Mouse (Mus musculus) neural tube, embryonic 15.5 days (tissue): Measurements from ENCODE around the gene Med16. TPM values are rescaled to one million over a fixed set of nuclear protein-coding genes. Genes with fewer than 3 reads are reported as not detected.

Experiments
- ATAC-seq: fragments of 200-750 bp; cut with Nextera tagmentation; 2 replicates; pipeline ENCODE4 v1.8.0; 2017; ENCODE audit warnings: mild to moderate bottlenecking, moderate TSS enrichment, moderate library complexity; ENCODE audit not compliant: low FRiP score
- H3K27ac ChIP-seq: fragments of 300-500 bp; sonication (generic); replicated peaks from 2 replicates; pipeline ENCODE4 v1.5.1; 2015; ENCODE audit warnings: mild to moderate bottlenecking, inconsistent platforms
- H3K27me3 ChIP-seq: fragments of 300-500 bp; sonication (generic); replicated peaks from 2 replicates; pipeline ENCODE4 v1.6.1; 2015; ENCODE audit warnings: inconsistent platforms
- H3K36me3 ChIP-seq: fragments of 300-500 bp; sonication (generic); 2 replicates; pipeline ENCODE4 v1.6.1; 2015; ENCODE audit warnings: inconsistent platforms
- H3K4me1 ChIP-seq: fragments of 300-500 bp; sonication (generic); 2 replicates; pipeline ENCODE4 v1.6.1; 2015; ENCODE audit warnings: inconsistent platforms
- H3K4me2 ChIP-seq: fragments of 300-500 bp; sonication (generic); 2 replicates; pipeline ENCODE4 v1.6.1; 2015; ENCODE audit warnings: inconsistent platforms, mild to moderate bottlenecking, moderate library complexity
- H3K4me3 ChIP-seq: fragments of 300-500 bp; sonication (generic); replicated peaks from 2 replicates; pipeline ENCODE4 v1.5.1; 2015; ENCODE audit warnings: mild to moderate bottlenecking, inconsistent platforms
- H3K9ac ChIP-seq: fragments of 300-500 bp; sonication (generic); replicated peaks from 2 replicates; pipeline ENCODE4 v1.6.1; 2015; ENCODE audit warnings: mild to moderate bottlenecking, inconsistent platforms
- H3K9me3 ChIP-seq: fragments of 300-500 bp; sonication (generic); replicated peaks from 2 replicates; pipeline ENCODE4 v1.6.1; 2016; ENCODE audit warnings: inconsistent platforms
- WGBS: fragments of 180-500 bp; shearing (Covaris S2); methylation state at CpG from one replicate; pipeline ENCODE4 v1.1.7; 2015; ENCODE audit warnings: mixed read lengths; 5-methylcytosine and 5-hydroxymethylcytosine counted together
- microRNA-seq: library from miRNA; unstranded; fragments of <30 nt; microRNA quantifications from one replicate; pipeline ENCODE4, GENCODE M21; 2017
- polyA plus RNA-seq: library from polyadenylated mRNA; unstranded; fragments of >200 nt; fragmentation: Nextera tagmentation; extraction: Ambion mirVana; gene quantifications from 2 replicates; pipeline ENCODE4 v1.2.1, GENCODE M21; 2015

Gene Med16
- polyA plus RNA-seq, 1 experiment from 2014 or later: 44.9 TPM

DNA sequence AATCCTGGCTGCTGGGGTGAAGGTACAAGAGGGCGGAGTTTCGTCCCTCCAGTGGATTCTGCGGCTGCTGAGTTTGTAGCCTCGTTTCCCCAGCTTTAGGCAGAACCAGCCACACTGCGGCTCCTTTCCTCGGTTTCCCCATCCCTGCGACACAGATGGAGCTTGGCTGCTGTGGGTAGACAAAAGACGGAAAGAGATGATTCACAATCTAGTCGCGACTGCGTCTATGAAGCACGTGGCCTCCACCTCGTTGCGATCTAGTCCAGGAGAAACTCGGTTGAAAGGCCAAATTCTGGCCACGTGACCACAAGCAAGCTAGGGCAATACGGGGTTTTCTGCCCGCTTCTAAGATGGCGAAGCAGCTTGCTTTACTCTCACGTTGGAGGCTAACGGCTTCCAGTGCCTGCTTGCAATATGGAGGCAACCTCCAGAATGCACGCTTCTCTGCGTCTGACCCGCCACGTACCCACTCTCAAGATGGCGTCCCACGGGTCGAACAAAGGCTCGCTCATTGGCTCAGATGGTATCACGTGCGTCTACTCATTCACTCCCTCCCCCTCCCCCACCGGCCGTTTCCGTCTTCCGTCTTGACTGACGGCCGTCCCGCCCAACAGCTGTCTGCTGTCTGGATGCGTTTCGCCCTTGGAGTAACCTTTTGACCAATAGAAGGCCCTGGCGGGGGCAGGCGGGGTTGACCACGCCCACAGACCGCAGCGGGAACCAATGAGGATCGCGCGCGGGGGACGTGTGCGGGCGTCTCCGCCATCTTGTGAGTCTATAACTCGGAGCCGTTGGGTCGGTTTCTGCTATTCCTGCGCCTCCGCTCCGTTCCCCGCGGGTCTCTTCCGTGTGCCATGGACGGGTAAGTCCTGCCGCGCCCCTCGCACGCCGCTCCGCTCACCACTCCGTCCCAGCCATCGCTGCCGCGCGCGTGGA lies 54.6 kb downstream of the Med16 start, which contains the start of gene Ptbp1:
Gene Ptbp1 (plus strand): TSS at position 568 of the 936 bp plus-strand sequence.
- WGBS: under 1% methylated on average over 75 of the region's 75 CpGs
- Histone ChIP-seq H3K4me1 (peaks cover 65% of the 10 kb centered on the region), H3K27ac (peak within 1 kb of the TSS; percentile 100), H3K9me3 (no peaks in the 10 kb centered on the region), H3K9ac (peak within 1 kb of the TSS; percentile 99), H3K27me3 (no peaks in the 10 kb centered on the region), H3K4me2 (peak within 1 kb of the TSS; percentile 92), H3K4me3 (peak within 1 kb of the TSS; percentile 92), H3K36me3 (peaks cover 13% of the 10 kb centered on the region)
- peak; percentile 94 for ATAC-seq

DNA sequence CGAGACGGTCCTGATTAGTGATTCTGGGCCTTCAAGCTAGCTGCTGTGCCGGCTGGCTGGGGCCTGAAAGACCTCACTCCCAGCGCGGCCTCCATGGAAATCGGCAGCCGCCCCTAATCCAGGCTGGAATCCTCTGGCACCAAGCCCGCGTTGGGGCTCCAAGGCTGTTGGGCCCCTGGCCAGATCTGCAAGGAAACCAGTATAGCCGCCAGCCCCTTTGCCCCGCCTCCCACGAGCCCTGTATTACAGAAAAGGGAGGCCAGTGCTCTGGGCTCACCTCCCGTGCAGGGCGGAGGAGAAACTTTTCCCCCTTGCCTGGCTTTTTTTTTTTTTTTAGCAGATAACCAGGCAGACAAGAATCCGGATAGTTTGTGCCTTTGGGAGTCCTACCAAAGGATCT lies 55.3 kb downstream of the Med16 start:
- no peak for ATAC-seq

DNA sequence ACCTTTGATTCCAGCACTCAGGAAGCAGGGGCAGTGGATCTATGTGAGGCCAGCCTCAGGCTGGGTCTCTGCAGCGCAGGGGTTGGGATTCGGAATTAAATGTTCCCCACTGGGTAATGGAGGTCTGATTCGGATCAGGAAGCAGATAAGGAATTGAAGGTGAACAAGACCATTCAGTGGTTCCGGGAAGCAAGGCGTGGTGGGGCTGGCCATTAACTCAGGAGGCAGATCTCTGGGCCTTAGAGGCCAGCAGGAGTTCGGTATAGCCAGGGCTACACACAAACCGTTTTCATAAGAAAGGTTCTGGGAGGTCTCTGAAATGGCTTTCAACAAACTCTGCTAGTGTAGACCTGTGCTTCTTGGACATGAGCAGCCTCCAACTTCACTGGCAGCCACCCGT lies 55.9 kb downstream of the Med16 start:
- Histone ChIP-seq H3K4me2 (peak overlapping the region; percentile 81), H3K4me3 (peak overlapping the region; percentile 92), H3K27me3 (no peaks in the 10 kb centered on the region), H3K9me3 (no peaks in the 10 kb centered on the region), H3K36me3 (peaks cover 7% of the 10 kb centered on the region), H3K27ac (peak overlapping the region; percentile 99), H3K9ac (peak overlapping the region; percentile 70), H3K4me1 (peaks cover 53% of the 10 kb centered on the region)
- WGBS: 15% methylated on average over 8 of the region's 8 CpGs
- ATAC-seq: no peak

More for the DNA sequence above, 55.3 kb downstream of the Med16 start:
- Histone ChIP-seq H3K36me3 (peaks cover 7% of the 10 kb centered on the region), H3K4me1 (peaks cover 58% of the 10 kb centered on the region), H3K27ac (peak overlapping the region; percentile 99), H3K9ac (peak overlapping the region; percentile 70), H3K27me3 (no peaks in the 10 kb centered on the region), H3K4me3 (peak overlapping the region; percentile 92), H3K9me3 (no peaks in the 10 kb centered on the region), H3K4me2 (peak overlapping the region; percentile 81)
- WGBS: 1% methylated on average over 15 of the region's 15 CpGs

DNA sequence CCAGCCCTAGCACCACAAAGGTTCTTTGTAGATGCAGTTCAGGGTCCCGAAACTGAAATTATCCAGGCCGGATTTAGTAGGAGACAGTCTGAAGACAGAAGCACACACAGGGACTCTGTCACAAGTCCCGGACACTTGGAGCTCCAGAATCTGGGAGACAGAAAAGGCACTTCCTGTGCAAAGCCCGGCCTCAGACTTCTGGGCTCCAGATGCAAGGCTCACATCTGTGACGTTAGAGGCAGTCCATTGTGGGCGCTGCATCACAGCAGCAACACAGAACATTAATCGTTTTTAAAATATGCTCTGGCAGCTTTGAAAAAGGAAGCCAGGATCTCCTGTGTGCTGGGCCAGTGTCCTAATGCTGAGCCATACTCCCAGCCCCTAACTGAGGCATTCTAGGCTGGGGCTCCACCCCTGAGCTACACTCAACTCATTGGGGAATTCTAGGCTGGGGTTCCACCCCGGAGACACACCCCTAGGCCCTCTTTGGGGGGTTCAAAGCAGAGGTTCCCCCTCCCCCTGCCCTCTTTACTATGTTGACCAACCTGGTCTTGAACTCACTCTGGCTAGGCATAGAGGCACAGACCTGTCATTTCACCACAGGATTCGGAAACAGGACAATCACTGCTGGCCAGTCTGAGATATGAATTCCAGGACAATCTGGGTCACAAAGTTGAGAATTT lies 56.5 kb downstream of the Med16 start:
- H3K27ac ChIP-seq: peak overlapping the region; percentile 99
- peaks cover 47% of the 10 kb centered on the region for H3K4me1 ChIP-seq
- no peak for ATAC-seq
- peaks cover 3% of the 10 kb centered on the region for H3K36me3 ChIP-seq
- H3K9ac ChIP-seq: peak overlapping the region; percentile 70; the same call in 1 of the 2 replicates
- peak overlapping the region; percentile 81 for H3K4me2 ChIP-seq
- no peaks in the 10 kb centered on the region for H3K27me3 ChIP-seq
- no peaks in the 10 kb centered on the region for H3K9me3 ChIP-seq
- WGBS: 51% methylated on average over 9 of the region's 9 CpGs
- 0 out of 2 replicates have a peak overlapping the region, but pooled peaks have one; percentile 9 for H3K4me3 ChIP-seq

DNA sequence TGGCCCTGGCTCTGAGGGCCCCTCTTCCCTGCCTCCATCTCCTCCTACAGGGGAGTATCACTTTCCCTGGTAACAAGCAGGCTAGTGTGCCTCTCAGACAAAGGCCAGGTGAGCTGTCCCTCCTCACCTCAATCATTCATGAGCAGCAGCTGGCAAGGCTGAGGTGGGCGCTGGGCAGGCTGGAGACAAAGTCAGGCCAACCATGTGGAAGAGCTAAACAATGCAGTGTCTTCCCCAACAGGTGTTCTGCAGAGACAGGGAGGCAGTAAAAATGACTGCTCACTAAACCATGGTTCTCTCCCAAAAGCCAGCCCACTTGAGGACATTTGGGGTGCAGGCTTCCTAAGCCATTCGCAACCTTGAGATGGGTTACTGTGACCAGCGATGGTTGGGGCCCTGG lies 57.1 kb downstream of the Med16 start:
- Histone ChIP-seq H3K4me3 (no peak overlapping the region), H3K4me1 (peaks cover 41% of the 10 kb centered on the region), H3K27ac (peak overlapping the region; percentile 99), H3K27me3 (no peaks in the 10 kb centered on the region), H3K9ac (no peak overlapping the region), H3K36me3 (no peaks in the 10 kb centered on the region), H3K9me3 (no peaks in the 10 kb centered on the region), H3K4me2 (peak overlapping the region; percentile 81; the same call in 1 of the 2 replicates)
- WGBS: 73% methylated on average over 3 of the region's 3 CpGs
- ATAC-seq: no peak

- 85% methylated on average over 8 of the region's 8 CpGs for WGBS
- H3K4me1 ChIP-seq: peaks cover 28% of the 10 kb centered on the region
- no peaks in the 10 kb centered on the region for H3K27me3 ChIP-seq
- no peak for ATAC-seq
- H3K4me3 ChIP-seq: no peak overlapping the region
- H3K27ac ChIP-seq: no peak overlapping the region
- H3K36me3 ChIP-seq: no peaks in the 10 kb centered on the region
- no peak overlapping the region for H3K9ac ChIP-seq
- no peak overlapping the region for H3K4me2 ChIP-seq
- no peaks in the 10 kb centered on the region for H3K9me3 ChIP-seq
Observed at GRCm38 (mm10) chr10:79849941-79850628, 58.6 kb downstream of the Med16 start.

DNA sequence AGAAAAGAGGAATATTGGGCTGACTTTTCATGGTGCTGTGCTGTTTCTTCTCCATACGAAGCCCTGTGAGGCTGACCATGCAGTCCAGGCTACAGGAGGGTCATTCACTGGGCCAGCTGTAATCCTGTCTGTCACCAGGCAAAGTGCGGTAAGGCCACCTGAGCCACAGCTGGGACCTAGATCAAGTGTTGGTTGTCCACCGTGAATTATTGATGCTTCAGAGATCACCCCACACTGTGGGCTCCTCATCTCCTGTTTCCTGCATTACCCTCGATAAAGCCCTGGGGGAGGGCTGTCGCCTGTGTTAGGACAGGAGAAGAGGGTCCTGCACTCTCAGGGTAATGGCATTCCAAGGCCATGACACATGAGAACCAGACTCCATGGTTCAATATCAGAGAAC lies 62.2 kb downstream of the Med16 start:
- no peaks in the 10 kb centered on the region for H3K27me3 ChIP-seq
- 62% methylated on average over 5 of the region's 5 CpGs for WGBS
- no peak overlapping the region for H3K27ac ChIP-seq
- no peak overlapping the region for H3K4me3 ChIP-seq
- no peaks in the 10 kb centered on the region for H3K9me3 ChIP-seq
- H3K4me1 ChIP-seq: peaks cover 14% of the 10 kb centered on the region
- no peak for ATAC-seq
- no peak overlapping the region for H3K9ac ChIP-seq
- no peaks in the 10 kb centered on the region for H3K36me3 ChIP-seq
- no peak overlapping the region for H3K4me2 ChIP-seq

Small RNA genes lying within 50 kb of the gene (microRNA-seq; reads per million reads assigned to microRNA genes)
- gene Mir6910: not detected

Other genes starting within 250 kb of the Med16 start
- 1.0 and 4.1 TPM in 2 replicates for gene Madcam1, start 244.4 kb downstream of the Med16 start, polyA plus RNA-seq
- gene Tpgs1, start 239.6 kb downstream of the Med16 start, polyA plus RNA-seq: 109 and 115 TPM in 2 replicates
- 83.0 and 83.4 TPM in 2 replicates for gene Cdc34, start 226.7 kb downstream of the Med16 start, polyA plus RNA-seq
- 1.1 TPM in 2 replicates for gene Gzmm, start 219.9 kb downstream of the Med16 start, polyA plus RNA-seq
- gene Bsg, start 204.4 kb downstream of the Med16 start, polyA plus RNA-seq: 958 and 1,001 TPM in 2 replicates
- gene Hcn2, start 192.3 kb downstream of the Med16 start, polyA plus RNA-seq: 2.0 and 3.0 TPM in 2 replicates
- gene Polrmt, start 162.3 kb downstream of the Med16 start, polyA plus RNA-seq: 43.4 TPM in 2 replicates
- 2.7 and 3.4 TPM in 2 replicates for gene Fgf22, start 153.8 kb downstream of the Med16 start, polyA plus RNA-seq
- gene Rnf126, start 142.0 kb downstream of the Med16 start, polyA plus RNA-seq: 108 and 110 TPM in 2 replicates
- 2.6 and 4.5 TPM in 2 replicates for gene Fstl3, start 131.7 kb downstream of the Med16 start, polyA plus RNA-seq
- gene Prss57, start 118.0 kb downstream of the Med16 start, polyA plus RNA-seq: 0.14 and 10.2 TPM in 2 replicates
- 227 and 256 TPM in 2 replicates for gene Palm, start 115.4 kb downstream of the Med16 start, polyA plus RNA-seq
- 0.33 and 11.5 TPM in 2 replicates for gene Misp, start 87.9 kb downstream of the Med16 start, polyA plus RNA-seq
- 55.8 and 121 TPM in 2 replicates for gene Ptbp1, start 54.5 kb downstream of the Med16 start, polyA plus RNA-seq
- gene Prtn3, start 34.4 kb downstream of the Med16 start, polyA plus RNA-seq: 9.0 and 9.5 TPM in 2 replicates
- 316 and 385 TPM in 2 replicates for gene Plppr3, start 34.3 kb downstream of the Med16 start, polyA plus RNA-seq
- gene Elane, start 22.7 kb downstream of the Med16 start, polyA plus RNA-seq: 0.31 and 0.50 TPM in 2 replicates
- not detected in 2 replicates for gene Cfd, start 18.1 kb downstream of the Med16 start, polyA plus RNA-seq
- gene Gm26602, start 1.9 kb upstream of the Med16 start, polyA plus RNA-seq: 22.7 and 23.6 TPM in 2 replicates
- 1.8 and 2.8 TPM in 2 replicates for gene Kiss1r, start 8.0 kb upstream of the Med16 start, polyA plus RNA-seq
- gene R3hdm4, start 12.3 kb upstream of the Med16 start, polyA plus RNA-seq: 264 and 288 TPM in 2 replicates
- gene Arid3a, start 18.1 kb upstream of the Med16 start, polyA plus RNA-seq: 2.4 and 5.1 TPM in 2 replicates
- 94.4 and 104 TPM in 2 replicates for gene Wdr18, start 51.2 kb upstream of the Med16 start, polyA plus RNA-seq
- gene Grin3b, start 61.8 kb upstream of the Med16 start, polyA plus RNA-seq: 0.32 and 0.33 TPM in 2 replicates
- gene Tmem259, start 75.4 kb upstream of the Med16 start, polyA plus RNA-seq: 21.3 and 24.7 TPM in 2 replicates
- 31.6 and 76.4 TPM in 2 replicates for gene Cnn2, start 79.7 kb upstream of the Med16 start, polyA plus RNA-seq
- 5.2 and 5.6 TPM in 2 replicates for gene Abca7, start 87.6 kb upstream of the Med16 start, polyA plus RNA-seq
- gene Arhgap45, start 107.7 kb upstream of the Med16 start, polyA plus RNA-seq: 2.0 and 13.7 TPM in 2 replicates
- gene Polr2e, start 130.9 kb upstream of the Med16 start, polyA plus RNA-seq: 134 and 148 TPM in 2 replicates
- 559 and 600 TPM in 2 replicates for gene Gpx4, start 138.2 kb upstream of the Med16 start, polyA plus RNA-seq
- 11.7 and 12.8 TPM in 2 replicates for gene Sbno2, start 196.6 kb upstream of the Med16 start, polyA plus RNA-seq
- 16.9 and 17.3 TPM in 2 replicates for gene Stk11, start 206.9 kb upstream of the Med16 start, polyA plus RNA-seq
- 553 and 558 TPM in 2 replicates for gene Atp5d, start 229.7 kb upstream of the Med16 start, polyA plus RNA-seq
- 91.9 and 93.0 TPM in 2 replicates for gene Cbarp, start 231.9 kb upstream of the Med16 start, polyA plus RNA-seq
- 19.4 and 20.5 TPM in 2 replicates for gene Midn, start 239.3 kb upstream of the Med16 start, polyA plus RNA-seq